Mouse (Mus musculus): Measurements from ENCODE around the gene Ppie. TPM values are rescaled to one million over a fixed set of nuclear protein-coding genes. Genes with fewer than 3 reads are reported as not detected.

Ppie gene
- total and polyA plus RNA-seq, 3 experiments = 97.9 to 100 TPM; not detected in 1

- no peak for TF ChIP-seq JUND (IDR thresholded peaks at IDR 0.05; ENCODE audit: low read depth, low read length)
- TF ChIP-seq UBTF (IDR thresholded peaks at IDR 0.05; ENCODE audit: borderline replicate concordance, insufficient read depth, low read depth, low read length) = no peak
- TF ChIP-seq CHD1 (IDR thresholded peaks at IDR 0.05; ENCODE audit: low read depth, low read length) = no peak
- TF ChIP-seq GATA1 (IDR thresholded peaks at IDR 0.05; ENCODE audit: low read depth, low read length) = no peak
- no peak for TF ChIP-seq HCFC1 (IDR thresholded peaks at IDR 0.05; ENCODE audit: low read depth, low read length)
- peak in 2 of 3 experiments; percentile 26 to 34; a peak in 4 of 6 replicates for TF ChIP-seq CTCF (IDR thresholded peaks at IDR 0.05 in 2 of 3, conservative IDR thresholded peaks at IDR 0.05 in 1 of 3; ENCODE audit: control insufficient read depth in 1 of 3, insufficient read depth in 1 of 3, low read depth in 2 of 3, low read length in 3 of 3, poor library complexity in 1 of 3, severe bottlenecking in 1 of 3)
- TF ChIP-seq TBP (IDR thresholded peaks at IDR 0.05; ENCODE audit: low read depth, low read length) = no peak
- TF ChIP-seq SIN3A (IDR thresholded peaks at IDR 0.05; ENCODE audit: low read length) = no peak
- 0 out of 2 replicates have a peak, but pooled peaks have one; percentile 8 for TF ChIP-seq SMC3 (IDR thresholded peaks at IDR 0.05; ENCODE audit: low read depth, low read length)
- TF ChIP-seq CHD2 (IDR thresholded peaks at IDR 0.05; ENCODE audit: low read length) = no peak
- no peak for TF ChIP-seq USF2 (IDR thresholded peaks at IDR 0.05; ENCODE audit: borderline replicate concordance in 1 of 2, insufficient read depth in 1 of 2, low read depth in 1 of 2, low read length in 2 of 2)
- no peak for TF ChIP-seq ELF1 (IDR thresholded peaks at IDR 0.05; ENCODE audit: low read depth, low read length)
Observed at GRCm38 (mm10) chr4:123152003-123152402, 12.3 kb upstream of the Ppie start.

GRCm38 (mm10) chr4:123147446-123148150, 7.8 kb upstream of the Ppie start:
- no peaks in the 10 kb centered on the region; a peak in 2 of 4 replicates for H3K27me3 ChIP-seq (ENCODE audit: control insufficient read depth in 1 of 2, insufficient read depth in 2 of 2, low read length in 2 of 2)
- no peak overlapping the region for H3K4me3 ChIP-seq (ENCODE audit: control insufficient read depth in 1 of 2, insufficient read depth in 1 of 2, low read depth in 2 of 2, low read length in 2 of 2)
- H3K9ac ChIP-seq (ENCODE audit: control insufficient read depth, low read depth, low read length, poor library complexity, severe bottlenecking) = no peak overlapping the region
- DNase-seq (ENCODE audit: low read depth, low spot score) = peak; percentile 43
- no peaks in the 10 kb centered on the region for H3K9me3 ChIP-seq (replicated peaks; ENCODE audit: insufficient read depth, low read length)
- no peaks in the 10 kb centered on the region for H3K79me2 ChIP-seq (ENCODE audit: control insufficient read depth, insufficient read depth, low read length, poor library complexity)
- H3K27ac ChIP-seq (ENCODE audit: control insufficient read depth, low read depth, low read length) = no peak overlapping the region
- no peaks in the 10 kb centered on the region; a peak in 1 of 4 replicates for H3K36me3 ChIP-seq (ENCODE audit: control insufficient read depth in 1 of 2, insufficient read depth in 2 of 2, low read length in 2 of 2)
- TF ChIP-seq JUND (IDR thresholded peaks at IDR 0.05; ENCODE audit: low read depth, low read length) (no peak), ZNF384 (IDR thresholded peaks at IDR 0.05; ENCODE audit: low read depth, low read length) (peak; percentile 75)
- H3K4me1 ChIP-seq (ENCODE audit: control insufficient read depth in 1 of 2, insufficient read depth in 2 of 2, low read length in 2 of 2) = peaks cover 0 to 4% of the 10 kb centered on the region in 2 experiments; a peak in 1 of 4 replicates

More at GRCm38 (mm10) chr4:123152003-123152402, 12.3 kb upstream of the Ppie start:
- Histone ChIP-seq H3K27ac (ENCODE audit: control insufficient read depth, low read depth, low read length) (no peak overlapping the region), H3K79me2 (ENCODE audit: control insufficient read depth, insufficient read depth, low read length, poor library complexity) (no peaks in the 10 kb centered on the region), H3K4me1 (ENCODE audit: control insufficient read depth in 1 of 2, insufficient read depth in 2 of 2, low read length in 2 of 2) (no peaks in the 10 kb centered on the region), H3K9ac (ENCODE audit: control insufficient read depth, low read depth, low read length, poor library complexity, severe bottlenecking) (no peak overlapping the region), H3K36me3 (ENCODE audit: control insufficient read depth in 1 of 2, insufficient read depth in 2 of 2, low read length in 2 of 2) (no peaks in the 10 kb centered on the region), H3K4me3 (ENCODE audit: control insufficient read depth in 1 of 2, insufficient read depth in 1 of 2, low read depth in 2 of 2, low read length in 2 of 2) (no peak overlapping the region), H3K27me3 (ENCODE audit: control insufficient read depth in 1 of 2, insufficient read depth in 2 of 2, low read length in 2 of 2) (peaks cover 0 to 2% of the 10 kb centered on the region in 2 experiments; a peak in 1 of 4 replicates), H3K9me3 (replicated peaks; ENCODE audit: insufficient read depth, low read length) (no peaks in the 10 kb centered on the region)
- no peak for DNase-seq (ENCODE audit: low read depth, low spot score)
